In the genomic region with DNA sequence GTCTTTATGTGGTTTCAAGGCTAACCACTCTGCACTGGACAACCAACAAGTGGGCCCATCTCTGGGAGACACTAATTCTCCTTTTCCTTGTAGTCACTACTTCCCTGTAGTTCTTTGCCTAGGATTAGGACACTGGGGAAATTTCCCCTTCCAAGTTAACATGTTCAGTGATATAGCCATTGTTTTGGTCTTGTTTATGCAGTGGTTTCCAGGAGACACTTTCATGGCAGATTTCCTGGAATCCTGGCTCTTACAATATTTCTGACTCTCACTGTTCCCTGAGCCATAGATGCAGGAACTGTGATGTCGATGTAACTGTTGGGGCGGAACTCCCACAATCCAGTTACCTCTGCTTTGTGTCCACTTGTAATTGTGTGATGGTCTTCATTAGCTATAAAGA, we compare ENCODE assay signal across 32 mouse cellular contexts.
A peak's percentile ranks its signal among the peaks of the same experiment; 100 is the strongest.
DNase-seq lines count a peak whose midpoint lies in the region; TF ChIP-seq lines count a peak whose summit lies in the region.
"Had no signal": no experiment of that assay in that cellular context is flagged by ENCODE, and none has a peak within 500 bp of the region (broad histone marks: within the 10 kb centered on the region; RNA-seq: fewer than 3 reads in every experiment).

No protein-coding gene starts in this region.

- WGBS in lung, adult 2 months: 58% methylated on average over 2 of the region's 2 CpGs

- DNase-seq in gastrocnemius, adult 18-20 months (ENCODE audit: low spot score): peak; percentile 4
- no peak for DNase-seq in gastrocnemius, adult 8-10 months (ENCODE audit: low spot score in 2 of 2)
- peak; percentile 40 for DNase-seq in lung, postnatal 10 days
- DNase-seq in lung, adult 2 months: no peak
- DNase-seq in heart, postnatal 10 days: peak; percentile 56 to 68
- DNase-seq in left cerebral cortex, postnatal 36 days (ENCODE audit: low spot score in 2 of 2): no peak
- DNase-seq in left cerebral cortex, adult 2 months (ENCODE audit: extremely low spot score in 1 of 2, low spot score in 2 of 2): no peak
- DNase-seq: adrenal gland, adult 2 months; adrenal gland, postnatal 36 days; cerebellum, adult 18-20 months; cerebellum, postnatal 14 days; gastrocnemius, postnatal 25 days; kidney, adult 18-20 months; kidney, postnatal 25 days; liver, embryonic 13.5 days; lung, embryonic 14.5 days; lung, postnatal 36 days; right cerebral cortex, adult 18-20 months; spleen, adult 18-20 months; thymus, postnatal 14 days had no signal

- TF ChIP-seq CTCF in lung, adult 2 months (IDR thresholded peaks at IDR 0.05; ENCODE audit: insufficient read depth, low read length): no peak
- TF ChIP-seq CTCF in left cerebral cortex, adult 2 months (IDR thresholded peaks at IDR 0.05): no peak

- no peak for TF ChIP-seq POLR2A in lung, adult 2 months (IDR thresholded peaks at IDR 0.05; ENCODE audit: borderline replicate concordance, extremely low read depth, low read depth, low read length)

- H3K4me1 ChIP-seq in lung, adult 2 months (ENCODE audit: control insufficient read depth, insufficient read depth, low read length): peaks cover 3% of the 10 kb centered on the region; the same call in 1 of the 2 replicates
- H3K4me1 ChIP-seq: embryonic facial prominence, embryonic 15.5 days; forebrain, embryonic 12.5 days; heart, embryonic 13.5 days; hindbrain, embryonic 15.5 days; limb, embryonic 10.5 days; limb, embryonic 15.5 days; liver, embryonic 13.5 days; midbrain, embryonic 12.5 days; neural tube, embryonic 12.5 days had no signal

- intact Hi-C loops in heart, postnatal 10 days (cut with DNase I): no loop called here
- intact Hi-C loops in left cerebral cortex, postnatal 36 days (cut with DNase I): no loop called here
- intact Hi-C loops in left cerebral cortex, adult 2 months (cut with DNase I): no loop called here

- H3K27ac ChIP-seq in left cerebral cortex, adult 2 months: no peak overlapping the region
- H3K27ac ChIP-seq: embryonic facial prominence, embryonic 10.5 days; embryonic facial prominence, embryonic 15.5 days; forebrain, embryonic 12.5 days; heart, embryonic 13.5 days; hindbrain, embryonic 15.5 days; kidney, embryonic 15.5 days; limb, embryonic 10.5 days; limb, embryonic 15.5 days; liver, embryonic 13.5 days; midbrain, embryonic 12.5 days; neural tube, embryonic 12.5 days had no signal

- H3K4me3 ChIP-seq in lung, adult 2 months (replicated peaks; ENCODE audit: extremely low read depth, low read depth, low read length): no peak overlapping the region
- H3K4me3 ChIP-seq in left cerebral cortex, adult 2 months: no peak overlapping the region
- H3K4me3 ChIP-seq: embryonic facial prominence, embryonic 10.5 days; embryonic facial prominence, embryonic 15.5 days; forebrain, embryonic 12.5 days; heart, embryonic 13.5 days; hindbrain, embryonic 15.5 days; kidney, embryonic 15.5 days; limb, embryonic 10.5 days; limb, embryonic 15.5 days; liver, embryonic 13.5 days; megakaryocyte, embryonic 14.5 days; midbrain, embryonic 12.5 days; myocyte; neural tube, embryonic 12.5 days had no signal

Comparison
In these comparisons a context has a peak if more than half of its experiments do, and no peak if none do; other contexts are left out.
1. DNase-seq: peak in gastrocnemius, adult 18-20 months (single experiment), lung, postnatal 10 days (single experiment) and heart, postnatal 10 days (2 of 2); none in gastrocnemius, adult 8-10 months (0 of 2), lung, adult 2 months (single experiment), left cerebral cortex, postnatal 36 days (0 of 2) and left cerebral cortex, adult 2 months (0 of 2).